Mouse (Mus musculus) midbrain, embryonic 13.5 days (tissue): ENCODE measurements at regions not wholly inside any gene's neighbourhood (a gene's known extent, or its start where the extent isn't known, plus 50 kb on each side); places are given as distances from the start of the nearest gene placed in this dataset.
"Not testable (repeated sequence)": the region's sequence is repeated elsewhere in the genome, so short reads cannot be mapped to it uniquely, and the experiment has no call there.

ENCODE experiments used
- ATAC-seq: fragments of 200-750 bp; cut with Nextera tagmentation; 2 replicates; pipeline ENCODE4 v1.8.0; 2017; ENCODE audit warnings: mild to moderate bottlenecking, moderate TSS enrichment, moderate library complexity
- H3K27ac ChIP-seq: fragments of 300-500 bp; sonication (generic); 2 replicates; pipeline ENCODE4 v1.5.1; 2015; ENCODE audit warnings: inconsistent platforms, mild to moderate bottlenecking, moderate library complexity
- H3K27me3 ChIP-seq: fragments of 300-500 bp; sonication (generic); 2 replicates; pipeline ENCODE4 v1.6.1; 2015; ENCODE audit warnings: mild to moderate bottlenecking, inconsistent platforms
- H3K36me3 ChIP-seq: fragments of 300-500 bp; sonication (generic); 2 replicates; pipeline ENCODE4 v1.6.1; 2015; ENCODE audit warnings: mild to moderate bottlenecking, inconsistent platforms
- H3K4me1 ChIP-seq: fragments of 300-500 bp; sonication (generic); replicated peaks from 2 replicates; pipeline ENCODE4 v1.6.1; 2015; ENCODE audit warnings: inconsistent platforms
- H3K4me2 ChIP-seq: fragments of 300-500 bp; sonication (generic); replicated peaks from 2 replicates; pipeline ENCODE4 v1.6.1; 2015; ENCODE audit warnings: moderate library complexity, mild to moderate bottlenecking, inconsistent platforms
- H3K4me3 ChIP-seq: fragments of 300-500 bp; sonication (generic); replicated peaks from 2 replicates; pipeline ENCODE4 v1.5.1; 2015; ENCODE audit warnings: mild to moderate bottlenecking, inconsistent platforms
- H3K9ac ChIP-seq: fragments of 300-500 bp; sonication (generic); replicated peaks from 2 replicates; pipeline ENCODE4 v1.6.1; 2015; ENCODE audit warnings: mild to moderate bottlenecking, inconsistent platforms
- H3K9me3 ChIP-seq: fragments of 300-500 bp; sonication (generic); 2 replicates; pipeline ENCODE4 v1.6.1; 2016; ENCODE audit warnings: mild to moderate bottlenecking, inconsistent platforms
- WGBS: fragments of 180-500 bp; shearing (Covaris S2); methylation state at CpG from one replicate; pipeline ENCODE4 v1.1.7; 2015; 5-methylcytosine and 5-hydroxymethylcytosine counted together

DNA sequence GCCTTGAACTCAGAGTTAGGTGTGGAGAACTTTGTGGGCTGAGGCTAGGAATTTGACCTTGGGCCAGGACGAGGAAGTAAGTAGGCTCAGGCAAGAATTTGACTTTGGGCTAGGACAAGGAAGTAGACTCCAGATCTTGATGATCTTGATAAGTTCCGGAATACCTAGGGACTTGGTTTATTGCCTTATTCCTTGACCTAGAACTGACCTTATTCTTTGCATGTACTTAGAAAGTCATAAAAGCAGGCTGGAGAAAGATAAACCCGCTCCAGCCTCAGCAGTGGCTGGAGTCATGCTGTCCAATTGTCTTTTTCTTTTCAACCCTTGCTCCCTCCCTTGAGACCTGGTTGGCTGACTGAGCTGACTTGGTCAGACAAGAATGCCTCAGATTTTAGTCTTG is 51.2 kb upstream of the Jarid2 start:
- 78% methylated on average over 3 of the region's 3 CpGs for WGBS

GRCm38 (mm10) chr13:44679457-44679856 is 49.8 kb upstream of the Jarid2 start:
- ATAC-seq: not testable (repeated sequence)

More for the DNA sequence above, 51.2 kb upstream of the Jarid2 start:
- Histone ChIP-seq H3K4me2 (no peak overlapping the region), H3K9ac (no peak overlapping the region), H3K4me3 (no peak overlapping the region), H3K4me1 (no peaks in the 10 kb centered on the region), H3K27me3 (peaks cover 10% of the 10 kb centered on the region), H3K9me3 (no peaks in the 10 kb centered on the region), H3K27ac (no peak overlapping the region), H3K36me3 (no peaks in the 10 kb centered on the region)
- ATAC-seq: no peak

More at GRCm38 (mm10) chr13:44679457-44679856, 49.8 kb upstream of the Jarid2 start:
- not testable (repeated sequence) for H3K4me1 ChIP-seq, H3K36me3 ChIP-seq, H3K4me2 ChIP-seq, H3K4me3 ChIP-seq, H3K9ac ChIP-seq, H3K9me3 ChIP-seq, H3K27me3 ChIP-seq, H3K27ac ChIP-seq
- WGBS: 96% methylated on average over 5 of the region's 7 CpGs
